Mouse (Mus musculus): Measurements from ENCODE around the gene Tac4.

GRCm38 (mm10) chr11:95245456-95245855 is 15.9 kb upstream of the Tac4 start:
- TF ChIP-seq POLR2A (IDR thresholded peaks at IDR 0.05; ENCODE audit: insufficient read depth, low read depth, low read length) (no peak), CTCF (IDR thresholded peaks at IDR 0.05; ENCODE audit: insufficient read depth, low read depth, low read length) (no peak)
